Mouse (Mus musculus): Measurements from ENCODE around the gene Krt84. TPM values are rescaled to one million over a fixed set of nuclear protein-coding genes. Genes with fewer than 3 reads are reported as not detected.
A peak's percentile ranks its signal among the peaks of the same experiment; 100 is the strongest.

Gene Krt84
- polyA plus RNA-seq, 1 experiment from 2014 or later: not detected

DNA sequence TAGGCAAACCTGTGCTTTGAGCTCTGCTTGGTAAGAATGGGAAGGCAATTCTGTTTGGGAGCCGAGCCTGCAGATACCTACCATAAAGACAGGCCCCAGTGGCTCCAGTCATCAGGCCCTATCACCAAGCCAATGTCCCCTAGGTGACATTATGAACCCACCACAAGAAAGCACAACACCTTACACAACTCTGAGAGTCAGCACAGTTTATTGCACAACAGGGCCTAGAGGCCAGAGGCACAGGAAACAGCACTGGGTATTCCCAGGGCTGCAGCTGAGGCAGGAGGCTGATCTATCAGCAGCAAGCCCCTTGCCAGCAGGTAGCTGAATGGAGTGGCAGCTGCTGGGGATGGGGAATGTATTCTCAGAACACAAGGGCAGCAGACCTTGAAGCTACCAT, 47.7 kb downstream of the Krt84 start:
- H3K27ac ChIP-seq (ENCODE audit: low read depth, low read length): no peak overlapping the region
- peak; percentile 49 for DNase-seq (ENCODE audit: low spot score, missing footprints)
- no peak overlapping the region for H3K4me2 ChIP-seq
- 93% methylated on average over 1 of the region's 1 CpGs for WGBS
- H3K4me1 ChIP-seq (ENCODE audit: control insufficient read depth, insufficient read depth, low read length): no peaks in the 10 kb centered on the region
- H3K36me3 ChIP-seq (ENCODE audit: control insufficient read depth, insufficient read depth, low read length): no peaks in the 10 kb centered on the region
- no peaks in the 10 kb centered on the region for H3K27me3 ChIP-seq (ENCODE audit: control insufficient read depth, insufficient read depth, low read length)
- H3K9ac ChIP-seq (ENCODE audit: low read length): no peak overlapping the region
- no peaks in the 10 kb centered on the region for H3K9me3 ChIP-seq (ENCODE audit: control insufficient read depth, low read length)
- no peak for ATAC-seq (ENCODE audit: low FRiP score)
- no peak overlapping the region for H3K4me3 ChIP-seq (ENCODE audit: low read depth, low read length)

DNA sequence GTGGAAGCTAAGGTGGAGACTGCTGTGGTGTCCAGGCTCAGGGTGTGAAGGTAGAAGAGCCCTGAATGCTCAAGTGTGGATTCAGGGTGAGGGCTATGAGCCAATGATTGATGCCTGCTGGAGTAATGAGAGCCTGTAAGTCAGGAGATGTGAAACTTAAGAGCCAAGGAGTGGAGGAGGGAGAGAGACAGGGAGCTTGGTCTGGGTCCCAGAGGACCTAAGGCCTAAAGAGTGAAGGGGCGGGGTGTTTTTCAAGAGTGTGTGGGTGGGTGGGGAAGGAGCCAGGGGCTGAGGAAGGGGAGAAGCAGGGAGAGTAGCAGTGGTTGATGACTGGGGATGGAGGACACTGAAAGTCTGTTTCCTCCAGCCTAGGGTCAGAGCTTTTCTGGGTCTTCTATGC, 49.0 kb downstream of the Krt84 start:
- no peak for ATAC-seq (ENCODE audit: low FRiP score)
- H3K27ac ChIP-seq (ENCODE audit: low read depth, low read length): no peak overlapping the region
- DNase-seq (ENCODE audit: low spot score, missing footprints): peak; percentile 76
- 65% methylated on average over 1 of the region's 1 CpGs for WGBS
- peaks cover under 1% of the 10 kb centered on the region; the same call in 1 of the 2 replicates for H3K27me3 ChIP-seq (ENCODE audit: control insufficient read depth, insufficient read depth, low read length)
- no peak overlapping the region for H3K9ac ChIP-seq (ENCODE audit: low read length)
- no peaks in the 10 kb centered on the region for H3K9me3 ChIP-seq (ENCODE audit: control insufficient read depth, low read length)
- H3K4me2 ChIP-seq: no peak overlapping the region
- H3K4me1 ChIP-seq (ENCODE audit: control insufficient read depth, insufficient read depth, low read length): peaks cover 5% of the 10 kb centered on the region
- H3K4me3 ChIP-seq (ENCODE audit: low read depth, low read length): no peak overlapping the region
- H3K36me3 ChIP-seq (ENCODE audit: control insufficient read depth, insufficient read depth, low read length): no peaks in the 10 kb centered on the region

DNA sequence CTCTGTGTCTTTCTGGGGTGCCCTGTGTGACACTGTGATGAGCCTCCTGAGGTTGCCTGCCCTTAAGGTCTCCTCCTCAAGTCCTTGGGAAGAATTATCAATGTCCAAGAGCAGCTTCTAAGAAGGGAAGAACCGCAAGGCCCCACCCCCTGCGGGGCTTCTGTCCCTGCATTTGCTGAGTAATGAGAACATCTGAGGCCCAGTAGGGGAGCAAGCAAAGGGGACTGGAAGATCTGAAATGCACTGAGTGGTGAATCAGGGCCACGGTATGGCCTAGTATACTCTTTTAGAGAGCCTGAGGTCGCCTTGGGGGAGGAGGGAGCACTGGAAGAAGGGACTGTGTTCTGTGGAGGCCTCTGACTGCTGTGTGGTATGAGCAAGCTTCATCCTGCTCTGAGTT, 50.6 kb downstream of the Krt84 start:
- Histone ChIP-seq H3K9ac (ENCODE audit: low read length) (no peak overlapping the region), H3K9me3 (ENCODE audit: control insufficient read depth, low read length) (no peaks in the 10 kb centered on the region), H3K4me1 (ENCODE audit: control insufficient read depth, insufficient read depth, low read length) (peaks cover 5% of the 10 kb centered on the region), H3K4me2 (no peak overlapping the region), H3K27me3 (ENCODE audit: control insufficient read depth, insufficient read depth, low read length) (peaks cover 2% of the 10 kb centered on the region; the same call in 1 of the 2 replicates), H3K4me3 (ENCODE audit: low read depth, low read length) (no peak overlapping the region), H3K27ac (ENCODE audit: low read depth, low read length) (no peak overlapping the region), H3K36me3 (ENCODE audit: control insufficient read depth, insufficient read depth, low read length) (no peaks in the 10 kb centered on the region)
- 38% methylated on average over 4 of the region's 4 CpGs for WGBS
- ATAC-seq (ENCODE audit: low FRiP score) (no peak), DNase-seq (ENCODE audit: low spot score, missing footprints) (peak; percentile 53)

DNA sequence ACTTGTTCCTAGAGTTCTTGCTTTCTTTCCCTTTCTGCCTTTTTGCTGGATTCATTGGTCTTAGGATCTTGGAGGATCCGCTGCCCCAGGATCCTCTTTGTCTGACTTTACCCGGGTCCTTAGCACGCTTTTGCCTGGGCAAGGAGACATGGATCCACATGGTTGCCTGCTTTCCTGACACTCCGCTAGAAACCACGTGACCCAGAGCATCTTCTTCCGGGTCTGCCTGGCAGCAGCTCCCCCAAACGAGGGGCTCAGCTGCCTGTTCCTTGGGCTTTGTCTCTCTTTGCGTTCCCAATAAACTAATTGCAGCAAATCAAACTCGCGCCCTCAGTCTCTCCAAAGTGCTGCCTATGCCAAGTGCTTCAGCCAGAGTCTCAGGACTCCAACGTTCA, 53.0 kb downstream of the Krt84 start:
- no peaks in the 10 kb centered on the region for H3K9me3 ChIP-seq (ENCODE audit: control insufficient read depth, low read length)
- DNase-seq (ENCODE audit: low spot score, missing footprints): no peak
- peak overlapping the region; percentile 54 for H3K9ac ChIP-seq (ENCODE audit: low read length)
- no peaks in the 10 kb centered on the region for H3K36me3 ChIP-seq (ENCODE audit: control insufficient read depth, insufficient read depth, low read length)
- peak overlapping the region; percentile 28 for H3K4me3 ChIP-seq (ENCODE audit: low read depth, low read length)
- no peak overlapping the region for H3K27ac ChIP-seq (ENCODE audit: low read depth, low read length)
- peak overlapping the region; percentile 58 for H3K4me2 ChIP-seq
- peaks cover 5% of the 10 kb centered on the region for H3K4me1 ChIP-seq (ENCODE audit: control insufficient read depth, insufficient read depth, low read length)
- no peak for ATAC-seq (ENCODE audit: low FRiP score)
- WGBS: 35% methylated on average over 11 of the region's 11 CpGs
- peaks cover 2% of the 10 kb centered on the region; the same call in 1 of the 2 replicates for H3K27me3 ChIP-seq (ENCODE audit: control insufficient read depth, insufficient read depth, low read length)

DNA sequence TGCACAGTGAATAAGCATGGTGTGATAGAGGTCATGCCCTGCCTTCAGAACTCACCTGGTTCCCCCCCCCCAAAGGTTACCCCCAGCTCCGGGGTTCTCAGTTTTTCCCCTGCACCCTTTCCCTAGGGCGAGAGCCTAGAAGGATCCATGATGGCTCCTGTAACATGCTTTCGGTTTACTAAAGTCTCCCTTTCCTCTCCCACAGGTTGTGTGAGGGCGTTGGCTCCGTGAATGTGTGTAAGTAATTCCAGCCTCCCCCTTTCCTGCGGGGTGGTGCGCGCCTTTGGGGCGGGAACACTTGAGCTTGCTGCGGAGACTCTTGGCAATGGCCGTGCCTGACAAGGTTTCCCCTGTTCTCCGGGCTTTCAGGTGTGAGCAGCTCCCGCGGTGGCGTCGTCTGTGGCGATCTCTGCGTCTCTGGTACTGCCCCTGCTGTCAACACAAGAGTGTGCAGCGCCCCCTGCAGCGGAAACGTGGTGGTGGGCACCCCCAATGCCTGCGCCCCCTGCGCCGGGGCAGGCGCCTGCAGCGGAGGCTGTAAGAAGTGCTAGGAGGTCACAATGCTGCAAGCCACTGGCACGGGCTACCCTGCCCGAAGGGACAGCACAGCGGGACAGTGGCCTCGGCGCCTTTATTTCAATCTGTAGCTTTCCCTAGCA, 53.5 kb downstream of the Krt84 start:
- H3K27me3 ChIP-seq (ENCODE audit: control insufficient read depth, insufficient read depth, low read length): peaks cover 2% of the 10 kb centered on the region; the same call in 1 of the 2 replicates
- H3K36me3 ChIP-seq (ENCODE audit: control insufficient read depth, insufficient read depth, low read length): no peaks in the 10 kb centered on the region
- peaks cover 5% of the 10 kb centered on the region for H3K4me1 ChIP-seq (ENCODE audit: control insufficient read depth, insufficient read depth, low read length)
- no peaks in the 10 kb centered on the region for H3K9me3 ChIP-seq (ENCODE audit: control insufficient read depth, low read length)
- 11% methylated on average over 31 of the region's 31 CpGs for WGBS
- H3K4me2 ChIP-seq: peak overlapping the region; percentile 58
- H3K27ac ChIP-seq (ENCODE audit: low read depth, low read length): no peak overlapping the region
- H3K4me3 ChIP-seq (ENCODE audit: low read depth, low read length): peak overlapping the region; percentile 28
- peak overlapping the region; percentile 54 for H3K9ac ChIP-seq (ENCODE audit: low read length)
- ATAC-seq (ENCODE audit: low FRiP score) (peak; percentile 70), DNase-seq (ENCODE audit: low spot score, missing footprints) (peak; percentile 96)

Small RNA genes within 50 kb of the gene (microRNA-seq; reads per million reads assigned to microRNA genes)
- gene Gm44393 (not detected), gene Gm44460 (not detected)

Other genes with a start within 250 kb of the Krt84 start
- 57.9 and 67.4 TPM in 2 replicates for gene Atg101, start 248.5 kb downstream of the Krt84 start, polyA plus RNA-seq (2014; fragmentation: Nextera tagmentation; extraction: Ambion mirVana)
- 0.33 TPM in 1 of 2 replicates, not detected in the other for gene 6030408B16Rik, start 239.6 kb downstream of the Krt84 start, polyA plus RNA-seq (2014; fragmentation: Nextera tagmentation; extraction: Ambion mirVana)
- gene Krt80, start 162.7 kb downstream of the Krt84 start, polyA plus RNA-seq (2014; fragmentation: Nextera tagmentation; extraction: Ambion mirVana): not detected in 2 replicates
- gene Krt7, start 121.8 kb downstream of the Krt84 start, polyA plus RNA-seq (2014; fragmentation: Nextera tagmentation; extraction: Ambion mirVana): 4.2 and 7.2 TPM in 2 replicates
- gene Krt87, start 94.0 kb downstream of the Krt84 start, polyA plus RNA-seq (2014; fragmentation: Nextera tagmentation; extraction: Ambion mirVana): 0.07 and 0.16 TPM in 2 replicates
- gene Krt88, start 85.1 kb downstream of the Krt84 start, polyA plus RNA-seq (2014; fragmentation: Nextera tagmentation; extraction: Ambion mirVana): not detected in 2 replicates
- gene Krt81, start 69.1 kb downstream of the Krt84 start, polyA plus RNA-seq (2014; fragmentation: Nextera tagmentation; extraction: Ambion mirVana): not detected in 2 replicates
- gene Krt86, start 59.3 kb downstream of the Krt84 start, polyA plus RNA-seq (2014; fragmentation: Nextera tagmentation; extraction: Ambion mirVana): not detected in 2 replicates
- gene Krt83, start 41.3 kb downstream of the Krt84 start, polyA plus RNA-seq (2014; fragmentation: Nextera tagmentation; extraction: Ambion mirVana): not detected in 2 replicates
- gene Gm49425, start 15.6 kb downstream of the Krt84 start, polyA plus RNA-seq (2014; fragmentation: Nextera tagmentation; extraction: Ambion mirVana): not detected in 2 replicates
- not detected in 2 replicates for gene Krt82, start 17.8 kb upstream of the Krt84 start, polyA plus RNA-seq (2014; fragmentation: Nextera tagmentation; extraction: Ambion mirVana)
- gene Krt90, start 30.1 kb upstream of the Krt84 start, polyA plus RNA-seq (2014; fragmentation: Nextera tagmentation; extraction: Ambion mirVana): 0.30 and 0.50 TPM in 2 replicates
- not detected in 2 replicates for gene Krt75, start 41.1 kb upstream of the Krt84 start, polyA plus RNA-seq (2014; fragmentation: Nextera tagmentation; extraction: Ambion mirVana)
- gene Gm5414, start 95.4 kb upstream of the Krt84 start, polyA plus RNA-seq (2014; fragmentation: Nextera tagmentation; extraction: Ambion mirVana): not detected in 2 replicates
- gene Gm5478, start 114.6 kb upstream of the Krt84 start, polyA plus RNA-seq (2014; fragmentation: Nextera tagmentation; extraction: Ambion mirVana): not detected in 2 replicates
- gene Krt6b, start 147.5 kb upstream of the Krt84 start, polyA plus RNA-seq (2014; fragmentation: Nextera tagmentation; extraction: Ambion mirVana): not detected in 2 replicates
- gene Krt6a, start 161.5 kb upstream of the Krt84 start, polyA plus RNA-seq (2014; fragmentation: Nextera tagmentation; extraction: Ambion mirVana): not detected in 2 replicates
- 0.34 and 0.51 TPM in 2 replicates for gene Krt5, start 180.1 kb upstream of the Krt84 start, polyA plus RNA-seq (2014; fragmentation: Nextera tagmentation; extraction: Ambion mirVana)
- gene Krt71, start 210.3 kb upstream of the Krt84 start, polyA plus RNA-seq (2014; fragmentation: Nextera tagmentation; extraction: Ambion mirVana): not detected in 2 replicates